Mouse (Mus musculus): ENCODE measurements around the gene Map3k6.

GRCm38 (mm10) chr4:133261641-133262374, 21.2 kb downstream of the Map3k6 start:
- no peak for TF ChIP-seq CTCF (IDR thresholded peaks at IDR 0.05; ENCODE audit: borderline replicate concordance, extremely low read depth, insufficient read depth, insufficient read length)
- no peak for TF ChIP-seq POLR2A (IDR thresholded peaks at IDR 0.05; ENCODE audit: borderline replicate concordance, extremely low read depth, insufficient read depth, insufficient read length, poor library complexity, severe bottlenecking)
